Mouse (Mus musculus) bone marrow macrophage, adult 2 months (primary cell): ENCODE results near the gene Ttc9c.

Source experiments
- CTCF ChIP-seq: IDR thresholded peaks from 2 replicates; pipeline ENCODE4 v1.5.1; 2012; ENCODE audit warnings: low read depth, mild to moderate bottlenecking, low read length, moderate library complexity
- POLR2A ChIP-seq: IDR thresholded peaks from 2 replicates; pipeline ENCODE4 v1.6.1; 2012; ENCODE audit warnings: mild to moderate bottlenecking, low read depth, low read length, borderline replicate concordance

- TF ChIP-seq CTCF (no peak), POLR2A (no peak)
These were observed 11.5 kb upstream of the Ttc9c start for GRCm38 (mm10) chr19:8830664-8831063.
